Mouse (Mus musculus) spleen, postnatal 0 days (tissue): ENCODE measurements around the gene Cldn34c1. TPM values are rescaled to one million over a fixed set of nuclear protein-coding genes. Genes with fewer than 3 reads are reported as not detected.

ENCODE experiments used
- polyA plus RNA-seq: library from polyadenylated mRNA; unstranded; fragments of >200 nt; fragmentation: Nextera tagmentation; extraction: Ambion mirVana; gene quantifications from 2 replicates; pipeline ENCODE4 v1.2.1, GENCODE M21; 2015

Gene Cldn34c1
- 9.8 and 10.8 TPM in 2 replicates for polyA plus RNA-seq

DNA sequence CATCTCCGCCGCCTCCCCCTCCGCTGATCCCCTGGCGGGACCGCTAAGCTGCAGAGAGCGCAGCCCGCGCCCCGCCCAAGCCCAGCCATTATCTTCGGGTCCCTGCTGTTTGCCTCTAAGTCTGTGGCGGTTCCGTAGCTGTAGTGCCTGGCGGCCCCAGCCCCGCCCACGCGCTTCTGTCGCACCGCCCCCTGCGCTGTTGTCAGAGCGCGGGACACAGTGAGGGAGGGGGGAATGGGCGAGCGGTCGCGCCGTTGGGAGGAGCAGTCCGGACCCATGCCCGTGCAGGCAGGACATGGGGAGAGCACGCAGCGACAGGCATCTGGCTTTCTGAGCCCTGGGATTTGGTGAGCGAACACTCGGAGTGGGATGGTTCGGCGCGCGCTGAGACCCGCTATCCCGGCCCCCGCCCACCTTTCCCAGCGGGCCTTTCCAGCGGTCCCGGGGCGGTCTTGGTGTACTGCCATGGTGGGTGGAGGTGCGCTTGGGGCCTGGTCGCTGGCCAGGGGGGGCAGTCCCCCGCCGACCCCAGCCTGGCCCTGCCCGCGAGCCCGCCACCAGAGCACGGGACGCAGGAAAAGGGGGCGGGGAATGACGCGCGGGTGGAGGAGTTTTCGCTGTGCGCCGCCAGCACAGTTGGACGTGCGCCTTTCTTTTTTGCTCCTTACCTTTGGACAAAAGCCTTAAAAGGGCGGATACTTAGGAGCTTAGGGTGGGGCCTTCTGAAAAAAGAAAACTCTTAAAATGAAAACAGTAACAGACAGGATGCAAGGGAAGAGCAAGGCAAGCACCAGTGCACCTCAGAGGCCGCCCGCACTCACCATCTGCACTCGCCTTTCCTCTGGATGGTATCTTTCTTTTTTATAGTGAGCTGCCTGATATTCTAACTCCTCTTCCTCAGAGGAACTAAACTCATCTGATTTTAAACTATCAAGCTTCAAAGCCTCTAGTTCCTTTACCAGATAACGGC, at the start of gene Cldn34c1:
Gene Cldn34c1, plus strand, starts transcription at position 205 of the 970 bp plus-strand sequence.

DNA sequence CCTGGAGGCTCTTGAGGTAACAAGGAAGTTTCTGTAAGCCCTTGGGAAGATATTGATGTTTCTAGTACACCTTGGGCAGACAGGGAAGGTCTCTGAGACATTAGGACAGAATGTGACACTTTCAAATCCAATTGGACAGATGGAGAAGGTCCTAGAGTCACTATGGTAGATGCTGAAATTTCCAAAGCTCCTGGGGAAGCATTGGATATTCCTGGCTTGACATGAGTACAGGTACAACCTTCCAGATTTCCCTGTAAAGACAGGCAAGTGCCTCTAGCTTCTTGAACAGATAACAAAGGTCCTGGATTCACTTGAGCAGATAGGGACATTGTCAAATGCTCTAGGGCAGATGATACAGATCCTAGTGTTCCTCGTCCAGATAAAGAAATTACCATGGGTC, 119.1 kb downstream of the Cldn34c1 start, which contains the start of gene Srsx:
Gene Srsx, minus strand, starts transcription at position 101 of the 400 bp plus-strand sequence.

Other genes starting within 250 kb of the Cldn34c1 start
- not detected in 2 replicates for gene Gm17521, start 73.8 kb upstream of the Cldn34c1 start, polyA plus RNA-seq
- gene Srsx, start 119.0 kb downstream of the Cldn34c1 start, polyA plus RNA-seq, result not detected in 2 replicates
- not detected in 2 replicates for gene Gm17577, start 143.4 kb downstream of the Cldn34c1 start, polyA plus RNA-seq